Mouse (Mus musculus) hindbrain, embryonic 14.5 days (tissue): Measurements from ENCODE around the gene Sesn1. TPM values are rescaled to one million over a fixed set of nuclear protein-coding genes. Genes with fewer than 3 reads are reported as not detected.

Source experiments
- ATAC-seq: fragments of 200-750 bp; cut with Nextera tagmentation; 2 replicates; pipeline ENCODE4 v1.8.0; 2017; ENCODE audit warnings: moderate number of reproducible peaks, mild to moderate bottlenecking, moderate TSS enrichment, moderate library complexity; ENCODE audit not compliant: low FRiP score
- DNase-seq: peaks from one replicate; pipeline ENCODE4 v3.0.0-alpha.2; 2015; ENCODE audit warnings: low spot score
- H3K27ac ChIP-seq: fragments of 300-500 bp; sonication (generic); 2 replicates; pipeline ENCODE4 v1.5.1; 2014; ENCODE audit warnings: mild to moderate bottlenecking, moderate library complexity
- H3K27me3 ChIP-seq: fragments of 300-500 bp; sonication (generic); 2 replicates; pipeline ENCODE4 v1.6.1; 2014; ENCODE audit warnings: mild to moderate bottlenecking, low read length, mixed read lengths; ENCODE audit not compliant: control insufficient read depth, insufficient read depth
- H3K36me3 ChIP-seq: fragments of 300-500 bp; sonication (generic); replicated peaks from 2 replicates; pipeline ENCODE4 v1.6.1; 2014; ENCODE audit not compliant: control insufficient read depth, insufficient read depth
- H3K4me1 ChIP-seq: fragments of 300-500 bp; sonication (generic); replicated peaks from 2 replicates; pipeline ENCODE4 v1.6.1; 2014; ENCODE audit warnings: antibody characterized with exemption, low read length, mixed read lengths; ENCODE audit not compliant: control insufficient read depth, insufficient read depth
- H3K4me2 ChIP-seq: fragments of 300-500 bp; sonication (generic); replicated peaks from 2 replicates; pipeline ENCODE4 v1.6.1; 2014; ENCODE audit warnings: mild to moderate bottlenecking, moderate library complexity
- H3K4me3 ChIP-seq: fragments of 300-500 bp; sonication (generic); replicated peaks from 2 replicates; pipeline ENCODE4 v1.5.1; 2014; ENCODE audit warnings: mild to moderate bottlenecking, low read length
- H3K9ac ChIP-seq: fragments of 300-500 bp; sonication (generic); 2 replicates; pipeline ENCODE4 v1.6.1; 2014
- H3K9me3 ChIP-seq: fragments of 300-500 bp; sonication (generic); 2 replicates; pipeline ENCODE4 v1.6.1; 2016; ENCODE audit warnings: low read length; ENCODE audit not compliant: control insufficient read depth
- WGBS: fragments of 180-500 bp; shearing (Covaris S2); extraction: QIAGEN DNeasy Blood & Tissue Kit; methylation state at CpG from one replicate; pipeline ENCODE4 v1.1.7; 2014; 5-methylcytosine and 5-hydroxymethylcytosine counted together
- polyA plus RNA-seq: library from polyadenylated mRNA; unstranded; fragments of >200 nt; fragmentation: Nextera tagmentation; extraction: Ambion mirVana; gene quantifications from 2 replicates; pipeline ENCODE4 v1.2.1, GENCODE M21; 2014

Sesn1 gene
- polyA plus RNA-seq, result 37.1 and 42.7 TPM in 2 replicates

GRCm38 (mm10) chr10:41809771-41810563 is at the start of gene Sesn1, which contains the start of gene Cep57l1:
TSS of gene Sesn1 (plus strand) at chr10:41809935.
TSS of gene Cep57l1 (minus strand) at chr10:41809871.
- ATAC-seq (peak; percentile 95), DNase-seq (peak; percentile 98)
- Histone ChIP-seq H3K4me1 (peaks cover 34% of the 10 kb centered on the region), H3K36me3 (no peaks in the 10 kb centered on the region), H3K27ac (peak within 1 kb of the TSS; percentile 93), H3K9ac (peak within 1 kb of the TSS; percentile 85), H3K4me3 (peak within 1 kb of the TSS; percentile 96), H3K27me3 (no peaks in the 10 kb centered on the region), H3K4me2 (peak within 1 kb of the TSS; percentile 63), H3K9me3 (no peaks in the 10 kb centered on the region)
- under 1% methylated on average over 69 of the region's 69 CpGs for WGBS

GRCm38 (mm10) chr10:41760866-41761265 is 48.9 kb upstream of the Sesn1 start:
- WGBS, result 68% methylated on average over 3 of the region's 3 CpGs
- H3K9me3 ChIP-seq, result no peaks in the 10 kb centered on the region
- no peak overlapping the region for H3K9ac ChIP-seq
- DNase-seq (no peak), ATAC-seq (no peak)
- no peaks in the 10 kb centered on the region for H3K27me3 ChIP-seq
- no peaks in the 10 kb centered on the region for H3K4me1 ChIP-seq
- no peaks in the 10 kb centered on the region for H3K36me3 ChIP-seq
- no peak overlapping the region for H3K4me3 ChIP-seq
- no peak overlapping the region for H3K4me2 ChIP-seq
- no peak overlapping the region for H3K27ac ChIP-seq

- ATAC-seq (no peak), DNase-seq (no peak)
- Histone ChIP-seq H3K9me3 (no peaks in the 10 kb centered on the region), H3K4me1 (no peaks in the 10 kb centered on the region), H3K4me2 (no peak overlapping the region), H3K27me3 (no peaks in the 10 kb centered on the region), H3K36me3 (no peaks in the 10 kb centered on the region), H3K9ac (no peak overlapping the region), H3K4me3 (no peak overlapping the region), H3K27ac (no peak overlapping the region)
- 87% methylated on average over 3 of the region's 3 CpGs for WGBS
Observed at GRCm38 (mm10) chr10:41763741-41764385, 45.9 kb upstream of the Sesn1 start.

DNA sequence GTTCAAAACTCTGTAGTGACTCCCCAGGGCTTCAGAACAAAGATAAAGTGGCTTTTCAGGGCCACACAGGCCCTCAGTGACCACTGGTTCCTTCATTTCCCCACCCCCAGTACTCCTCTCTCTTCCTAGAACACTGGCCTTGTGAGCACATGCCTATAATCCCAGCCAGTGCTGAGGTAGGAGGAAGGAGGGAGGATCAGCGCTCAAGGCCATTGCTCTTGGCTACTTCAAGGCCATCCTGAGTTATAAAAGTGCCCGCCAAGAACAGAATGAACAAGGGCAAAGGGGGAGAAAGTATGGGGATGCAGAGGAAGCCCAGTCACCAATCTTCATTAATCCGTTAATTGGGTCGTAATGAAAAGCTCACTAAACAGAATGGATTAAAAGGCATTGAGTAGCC is 44.1 kb upstream of the Sesn1 start:
- Histone ChIP-seq H3K9ac (no peak overlapping the region), H3K9me3 (no peaks in the 10 kb centered on the region), H3K27ac (no peak overlapping the region), H3K27me3 (no peaks in the 10 kb centered on the region), H3K4me3 (no peak overlapping the region), H3K4me2 (no peak overlapping the region), H3K36me3 (no peaks in the 10 kb centered on the region), H3K4me1 (no peaks in the 10 kb centered on the region)
- ATAC-seq, result no peak
- WGBS, result 94% methylated on average over 4 of the region's 4 CpGs
- no peak for DNase-seq

DNA sequence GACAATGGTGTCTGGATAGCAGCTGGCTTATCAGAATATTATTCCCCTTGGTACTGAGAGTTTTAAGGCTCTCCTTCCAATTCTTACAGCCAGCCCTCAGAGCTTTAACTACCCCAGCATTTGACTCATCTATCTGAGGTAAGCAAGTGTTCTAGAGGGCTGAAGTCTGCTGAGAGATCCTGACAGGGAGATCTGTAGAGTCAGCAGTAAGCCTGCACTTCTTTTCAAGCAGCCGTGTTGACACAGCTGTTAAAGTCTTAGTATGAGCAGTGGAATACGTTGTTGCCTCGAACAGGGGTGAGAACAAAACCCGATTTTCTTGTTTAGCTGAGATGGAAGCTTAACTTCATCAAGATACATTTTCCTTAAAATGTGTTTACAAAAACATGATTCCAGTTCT is 43.5 kb upstream of the Sesn1 start:
- no peak for DNase-seq
- WGBS, result 79% methylated on average over 4 of the region's 4 CpGs
- Histone ChIP-seq H3K36me3 (no peaks in the 10 kb centered on the region), H3K4me3 (no peak overlapping the region), H3K9ac (no peak overlapping the region), H3K4me2 (no peak overlapping the region), H3K9me3 (no peaks in the 10 kb centered on the region), H3K4me1 (no peaks in the 10 kb centered on the region), H3K27ac (no peak overlapping the region), H3K27me3 (no peaks in the 10 kb centered on the region)
- no peak for ATAC-seq

DNA sequence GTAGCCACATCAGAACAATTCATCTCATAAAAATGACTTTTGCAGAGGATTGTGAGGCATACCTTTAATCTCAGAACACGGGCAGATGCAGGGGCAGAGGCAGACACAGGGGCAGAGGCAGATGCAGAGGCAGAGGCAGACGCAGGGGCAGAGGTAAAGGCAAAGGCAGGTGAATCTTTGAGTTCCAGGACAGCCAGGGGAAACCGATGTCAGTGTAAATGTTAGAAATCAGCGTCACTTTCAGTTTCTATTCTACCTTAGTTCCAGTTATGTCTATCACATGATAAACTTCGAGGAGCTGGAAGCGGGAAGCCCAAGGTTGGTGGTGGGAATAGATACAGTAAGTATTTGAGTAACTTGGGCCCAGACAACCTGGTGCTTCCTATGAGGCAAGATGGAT is 42.5 kb upstream of the Sesn1 start:
- no peaks in the 10 kb centered on the region for H3K27me3 ChIP-seq
- no peaks in the 10 kb centered on the region for H3K4me1 ChIP-seq
- no peak overlapping the region for H3K27ac ChIP-seq
- WGBS, result 95% methylated on average over 6 of the region's 6 CpGs
- no peak overlapping the region for H3K9ac ChIP-seq
- H3K36me3 ChIP-seq, result no peaks in the 10 kb centered on the region
- H3K4me3 ChIP-seq, result no peak overlapping the region
- ATAC-seq (no peak), DNase-seq (no peak)
- no peak overlapping the region for H3K4me2 ChIP-seq
- no peaks in the 10 kb centered on the region for H3K9me3 ChIP-seq

DNA sequence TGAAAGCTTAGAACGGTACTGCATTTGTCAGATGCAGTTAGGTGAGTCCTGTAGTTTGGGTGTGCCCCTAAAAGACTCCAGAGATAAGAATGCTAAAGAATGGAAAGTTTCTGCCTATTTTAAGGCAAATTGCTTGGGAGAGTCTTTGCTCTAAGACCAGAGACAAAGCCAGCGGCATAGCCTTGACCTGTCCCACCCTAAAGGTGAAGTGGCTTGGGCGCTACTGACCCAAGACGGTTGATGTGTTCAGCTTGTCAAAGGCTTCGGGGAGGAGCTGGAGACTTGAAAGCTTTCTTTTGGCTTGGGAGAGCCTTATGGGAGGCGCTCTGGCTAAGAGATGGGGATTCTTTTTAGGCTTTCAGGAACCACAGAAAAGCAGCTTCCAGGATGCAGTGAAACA is 17.4 kb upstream of the Sesn1 start:
- 91% methylated on average over 6 of the region's 6 CpGs for WGBS
- DNase-seq (no peak), ATAC-seq (no peak)
- Histone ChIP-seq H3K4me3 (no peak overlapping the region), H3K27ac (no peak overlapping the region), H3K4me2 (no peak overlapping the region), H3K4me1 (no peaks in the 10 kb centered on the region), H3K9ac (no peak overlapping the region), H3K27me3 (no peaks in the 10 kb centered on the region), H3K36me3 (0 out of 2 replicates have a peak, but pooled peaks cover 6% of the 10 kb centered on the region), H3K9me3 (peaks cover 18% of the 10 kb centered on the region)

GRCm38 (mm10) chr10:41797253-41797652 is 12.5 kb upstream of the Sesn1 start:
- ATAC-seq (no peak), DNase-seq (no peak)
- H3K4me2 ChIP-seq, result no peak overlapping the region
- H3K27ac ChIP-seq, result no peak overlapping the region
- H3K4me1 ChIP-seq, result no peaks in the 10 kb centered on the region
- no peak overlapping the region for H3K4me3 ChIP-seq
- H3K36me3 ChIP-seq, result peaks cover 46% of the 10 kb centered on the region; the same call in 1 of the 2 replicates
- no peak overlapping the region for H3K9ac ChIP-seq
- 97% methylated on average over 8 of the region's 8 CpGs for WGBS
- no peaks in the 10 kb centered on the region for H3K27me3 ChIP-seq
- peaks cover 54% of the 10 kb centered on the region for H3K9me3 ChIP-seq

- no peak overlapping the region for H3K9ac ChIP-seq
- WGBS, result 99% methylated on average over 8 of the region's 8 CpGs
- H3K9me3 ChIP-seq, result peaks cover 48% of the 10 kb centered on the region
Observed at GRCm38 (mm10) chr10:41803467-41803866, 6.3 kb upstream of the Sesn1 start.

More at GRCm38 (mm10) chr10:41803467-41803866, 6.3 kb upstream of the Sesn1 start:
- peaks cover 37% of the 10 kb centered on the region; the same call in 1 of the 2 replicates for H3K36me3 ChIP-seq
- no peaks in the 10 kb centered on the region for H3K27me3 ChIP-seq
- no peak overlapping the region for H3K4me3 ChIP-seq
- no peak for ATAC-seq
- no peaks in the 10 kb centered on the region for H3K4me1 ChIP-seq
- no peak overlapping the region for H3K4me2 ChIP-seq
- no peak overlapping the region for H3K27ac ChIP-seq
- no peak for DNase-seq
